Mouse (Mus musculus) T-helper 17 cell (primary cell): ENCODE results near the gene Gm21983.

ENCODE experiments used
- in situ Hi-C, 2 experiments: fragments of 300-600 bp; cut with MboI, MseI; formaldehyde crosslinking; loops; 1 replicate in 1 of 2; 2 replicates in 1 of 2; pipeline ENCODE4 v1.15.1; 2025; ENCODE audit warnings: high pct_unique_total_duplicates in 2 of 2

Gm21983 gene

GRCm38 (mm10) chr7:27119676-27120075, 61.2 kb downstream of the Gm21983 start, which contains the start of gene Cyp2f2:
Gene Cyp2f2, plus strand, starts transcription at chr7:27119909.
- in situ Hi-C loops = loop anchor here in 1 of 2 experiments (10.0 kb wide), 1 partner anchor 345 kb away; no protein-coding TSS in a partner anchor
